Mouse (Mus musculus) thymus, postnatal 14 days (tissue): Measurements from ENCODE around the gene Cldn14.
A peak's percentile ranks its signal among the peaks of the same experiment; 100 is the strongest.
"Not testable (repeated sequence)": the region's sequence is repeated elsewhere in the genome, so short reads cannot be mapped to it uniquely, and the experiment has no call there.

Experiments
- DNase-seq: peaks from one replicate; pipeline ENCODE4 v3.0.0; 2021

Cldn14 gene

GRCm38 (mm10) chr16:94006706-94007665 lies 1.7 kb downstream of the Cldn14 start:
- no peak for DNase-seq

- no peak for DNase-seq
Observed at GRCm38 (mm10) chr16:94003478-94003877, 5.2 kb downstream of the Cldn14 start.

DNA sequence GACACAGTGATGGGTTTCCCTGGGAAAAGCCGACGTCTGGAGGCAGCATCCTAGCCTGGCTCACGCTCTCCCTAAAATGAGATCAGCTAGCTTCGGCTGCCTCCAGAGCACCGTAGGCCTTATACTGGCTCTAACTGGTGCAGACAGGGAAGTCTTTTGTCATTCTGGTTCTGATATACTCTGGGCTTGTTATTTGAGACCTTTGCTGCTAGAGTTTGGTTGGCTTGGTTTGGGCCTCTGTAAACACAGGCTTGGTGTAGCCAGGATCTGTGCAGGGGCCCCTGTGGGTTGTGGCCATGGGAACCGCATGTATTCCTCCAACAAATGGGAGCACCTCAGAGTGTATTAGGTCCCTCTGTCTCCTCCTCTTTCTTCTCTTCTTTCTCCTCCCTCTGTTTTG lies 7.3 kb downstream of the Cldn14 start:
- DNase-seq, result no peak

DNA sequence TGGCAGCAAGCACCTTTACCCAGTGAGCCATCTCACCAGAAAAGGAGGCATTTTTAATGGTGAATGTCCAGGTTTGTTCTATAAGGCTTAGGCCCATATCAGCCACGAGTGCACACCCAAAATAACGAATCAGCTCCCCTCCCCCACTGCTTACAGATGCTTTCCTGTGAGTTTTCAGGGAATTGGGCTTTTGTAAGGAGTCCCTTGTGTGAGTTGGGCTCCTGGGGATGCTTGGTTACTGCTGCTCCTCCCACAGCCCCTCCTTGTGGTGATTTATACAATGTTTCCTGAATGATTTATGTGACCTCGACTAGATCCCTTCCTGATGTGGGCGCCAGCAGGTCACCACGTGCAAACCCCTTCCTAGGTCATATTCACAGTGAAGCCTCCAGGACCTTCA lies 9.7 kb downstream of the Cldn14 start:
- DNase-seq, result no peak

GRCm38 (mm10) chr16:93983576-93983975 lies 25.1 kb downstream of the Cldn14 start:
- DNase-seq, result no peak

- peak; percentile 67 for DNase-seq
Observed at GRCm38 (mm10) chr16:93982341-93982740, 26.3 kb downstream of the Cldn14 start.

DNA sequence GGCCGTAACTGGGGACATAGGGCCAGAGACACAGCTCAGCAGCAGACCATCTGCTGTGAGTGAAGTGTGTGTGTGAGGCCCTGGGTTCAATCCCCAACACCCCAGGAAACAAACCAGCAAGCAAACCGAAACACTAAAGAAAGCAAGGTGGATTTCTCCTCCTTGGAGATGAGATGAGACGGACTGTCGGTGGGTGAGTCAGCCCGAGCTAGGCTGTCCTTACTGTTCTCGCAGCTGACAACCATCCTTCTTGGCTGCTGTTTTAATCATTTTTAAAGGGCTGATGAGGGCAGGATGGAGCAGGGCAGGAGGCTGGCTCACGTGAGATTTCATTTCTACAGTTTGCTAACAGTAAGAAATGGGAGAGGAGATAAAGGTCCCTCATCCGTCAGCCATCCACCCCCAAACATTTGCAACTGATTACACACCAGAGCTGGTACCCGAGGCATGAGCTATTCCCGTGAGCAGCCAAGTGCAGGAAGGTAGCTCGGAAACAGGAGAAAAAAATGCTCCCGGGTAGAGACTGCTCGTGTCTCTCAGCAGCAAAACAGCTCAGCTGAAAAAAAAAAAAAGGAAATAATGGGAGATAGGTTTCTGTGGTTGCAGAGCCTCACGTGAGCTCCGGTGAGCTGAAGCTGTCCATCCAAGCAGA lies 27.3 kb downstream of the Cldn14 start:
- DNase-seq, result no peak

DNA sequence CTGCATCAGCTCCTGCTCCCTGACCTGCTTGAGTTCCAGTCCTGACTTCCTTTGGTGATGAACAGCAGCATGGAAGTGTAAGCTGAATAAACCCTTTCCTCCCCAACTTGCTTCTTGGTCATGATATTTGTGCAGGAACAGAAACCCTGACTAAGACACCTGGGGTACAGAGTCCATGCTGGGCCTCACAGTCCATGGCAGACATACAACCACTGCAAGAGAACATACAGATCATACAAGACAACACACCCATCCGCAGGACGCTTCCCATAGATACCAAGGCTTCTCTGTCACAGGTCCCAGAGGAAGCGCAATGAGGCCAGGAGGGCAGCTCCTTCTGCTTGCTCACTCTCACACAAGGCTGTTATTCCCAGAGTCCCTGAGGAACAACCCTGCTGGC lies 28.3 kb downstream of the Cldn14 start:
- DNase-seq, result not testable (repeated sequence)

GRCm38 (mm10) chr16:93979316-93979715 lies 29.3 kb downstream of the Cldn14 start:
- DNase-seq, result no peak

- no peak for DNase-seq
Observed at GRCm38 (mm10) chr16:93977587-93977986, 31.1 kb downstream of the Cldn14 start.

GRCm38 (mm10) chr16:93976907-93977306 lies 31.7 kb downstream of the Cldn14 start:
- DNase-seq, result no peak

DNA sequence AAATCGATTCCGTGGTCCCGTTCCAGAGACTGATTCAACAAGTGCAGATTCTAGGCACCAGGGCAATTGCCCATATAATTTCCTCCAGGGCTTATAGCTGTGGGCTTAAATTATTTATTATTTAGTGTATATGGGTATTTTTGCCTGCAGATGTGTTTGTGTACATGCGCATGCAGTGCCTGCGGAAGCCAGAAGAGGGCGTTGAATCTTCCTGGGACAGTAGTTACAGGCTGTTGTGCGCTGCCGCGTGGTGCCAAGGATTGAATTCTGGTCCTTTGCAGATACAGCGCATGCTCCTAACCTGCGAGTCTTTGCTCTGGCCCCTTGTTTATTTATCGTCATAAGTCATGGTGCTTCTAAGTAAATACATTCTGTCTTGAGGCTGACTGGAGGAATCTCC lies 33.2 kb downstream of the Cldn14 start:
- DNase-seq, result no peak

GRCm38 (mm10) chr16:93974278-93974677 lies 34.4 kb downstream of the Cldn14 start:
- no peak for DNase-seq

- DNase-seq, result peak; percentile 76
Observed at GRCm38 (mm10) chr16:93973554-93973953, 35.1 kb downstream of the Cldn14 start.

DNA sequence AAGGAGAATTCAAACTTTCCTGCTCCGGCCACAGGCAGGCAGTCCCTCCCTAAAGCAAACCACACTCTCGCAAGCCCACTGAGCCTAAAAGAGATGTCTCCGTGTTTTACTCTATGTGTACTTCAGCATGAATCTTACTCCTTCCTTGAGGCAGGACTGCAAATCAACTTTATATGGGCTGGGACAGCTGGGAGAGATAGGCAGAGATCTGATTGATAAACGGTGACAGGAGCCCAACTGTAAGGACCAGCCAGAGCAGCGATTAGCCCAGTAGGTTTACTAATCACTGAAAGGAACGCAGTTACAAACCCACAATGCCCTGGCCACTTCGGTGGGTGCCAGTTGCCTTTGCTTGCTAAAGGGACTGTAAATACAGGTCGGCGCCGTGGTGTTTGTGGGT lies 35.5 kb downstream of the Cldn14 start:
- DNase-seq, result no peak

DNA sequence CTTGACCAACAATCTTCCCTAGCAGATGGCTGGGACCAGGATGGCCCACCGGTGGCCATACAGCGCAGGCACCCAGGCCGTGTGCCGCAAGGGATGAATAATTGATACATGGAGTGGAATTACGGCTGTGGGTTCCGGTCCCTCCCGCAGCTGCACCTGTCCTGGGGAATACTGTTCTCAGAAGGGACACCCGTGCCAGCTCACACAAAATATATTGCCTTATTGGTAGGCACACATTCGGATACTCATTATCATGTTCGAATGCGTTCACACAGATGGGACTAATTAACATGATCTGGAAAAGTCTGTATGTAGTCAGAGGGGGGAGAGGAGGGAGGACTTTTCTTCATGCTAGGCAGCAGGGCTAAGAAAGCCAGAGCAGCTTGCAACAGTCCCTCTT lies 37.6 kb downstream of the Cldn14 start:
- DNase-seq, result no peak

DNA sequence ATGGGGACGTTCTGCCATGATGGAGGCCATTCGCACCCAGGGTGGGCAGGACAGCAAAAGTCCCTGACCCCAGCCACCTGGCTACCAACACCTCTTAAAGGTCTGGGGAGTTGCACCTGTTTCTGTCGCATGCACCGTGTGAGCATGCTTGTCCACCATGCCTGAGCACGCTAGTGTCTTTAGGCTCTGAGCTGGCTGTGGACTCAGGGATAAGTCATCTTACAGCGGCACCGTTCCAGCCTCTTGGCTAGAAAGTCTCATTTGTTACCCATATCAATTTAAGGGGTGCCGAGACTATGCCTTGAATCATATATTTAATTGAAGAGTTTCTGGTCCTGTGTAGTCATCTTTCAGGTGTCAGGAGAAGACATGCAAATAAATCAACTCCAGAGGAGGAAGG lies 40.7 kb downstream of the Cldn14 start:
- no peak for DNase-seq

DNA sequence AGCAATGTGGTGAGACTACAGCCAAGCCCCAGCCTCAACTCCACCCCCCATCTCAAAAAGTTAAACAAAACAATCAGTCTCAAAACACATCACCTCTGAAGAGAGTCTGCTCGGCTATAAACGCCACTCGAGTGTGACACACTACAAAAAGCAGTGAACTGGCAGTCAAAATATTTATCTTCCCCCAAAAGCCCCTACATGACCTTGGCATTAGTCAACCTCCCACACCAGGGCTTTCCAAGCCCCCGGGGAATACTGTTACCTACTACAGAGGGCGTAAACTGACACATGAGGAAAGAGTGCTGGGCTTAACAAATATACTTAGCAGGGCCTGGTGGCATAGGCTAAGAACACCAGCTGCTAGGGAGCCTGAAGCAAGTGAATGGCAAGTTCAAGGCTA lies 46.4 kb downstream of the Cldn14 start:
- DNase-seq, result no peak

DNA sequence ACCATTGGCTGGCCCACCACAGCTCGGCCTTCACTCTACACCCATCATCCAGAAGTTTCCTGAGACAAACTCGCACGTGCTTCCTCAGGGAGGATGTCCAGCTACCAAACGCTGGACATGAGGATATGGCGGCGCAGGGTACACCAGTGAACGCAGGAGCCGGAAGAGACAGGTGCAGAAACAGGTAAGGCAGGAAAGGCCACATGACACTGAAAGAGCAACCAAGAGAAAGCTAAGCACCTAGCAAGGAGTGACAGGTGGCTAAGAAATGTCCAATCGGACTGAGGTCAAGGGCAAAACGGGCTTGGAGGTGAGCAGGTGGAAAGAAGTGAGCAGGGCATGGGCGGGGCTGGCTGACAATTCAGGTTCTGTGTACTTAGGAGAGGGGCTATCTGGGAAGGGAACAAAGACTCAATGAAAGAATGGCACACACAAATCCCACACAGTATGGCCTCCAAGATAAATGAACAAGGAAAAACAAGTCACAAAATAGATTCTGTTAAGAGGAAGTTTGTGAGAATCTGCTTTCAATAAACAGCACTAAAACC lies 47.5 kb downstream of the Cldn14 start:
- DNase-seq, result no peak

DNA sequence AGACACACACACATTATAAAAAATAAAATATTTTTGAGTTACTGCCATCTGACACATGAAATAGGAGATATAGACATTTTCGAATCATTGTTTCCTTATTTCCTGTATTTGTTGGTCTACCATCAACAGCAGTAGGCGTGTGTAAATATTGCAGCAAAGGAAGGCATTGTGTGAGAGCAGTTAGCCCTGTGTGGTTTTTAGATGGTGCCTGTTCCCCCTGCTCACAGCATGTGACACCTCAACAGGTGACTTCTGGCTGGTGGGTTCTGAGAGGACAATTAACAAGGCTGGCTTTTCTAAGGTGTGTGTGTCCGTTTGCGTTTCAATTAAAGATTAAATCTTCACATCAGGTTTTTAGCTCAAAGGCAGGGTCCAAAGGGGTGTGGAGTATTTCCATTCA lies 48.1 kb downstream of the Cldn14 start:
- DNase-seq, result no peak

GRCm38 (mm10) chr16:93957402-93957801 lies 51.2 kb downstream of the Cldn14 start:
- no peak for DNase-seq

- no peak for DNase-seq
Observed at GRCm38 (mm10) chr16:93956986-93957385, 51.7 kb downstream of the Cldn14 start.

- DNase-seq, result no peak
Observed at GRCm38 (mm10) chr16:93947396-93947795, 61.2 kb downstream of the Cldn14 start.

GRCm38 (mm10) chr16:93944301-93944700 lies 64.3 kb downstream of the Cldn14 start:
- no peak for DNase-seq
